Mouse (Mus musculus): ENCODE data around the gene Mast4. TPM values are rescaled to one million over a fixed set of nuclear protein-coding genes. Genes with fewer than 3 reads are reported as not detected.

Gene Mast4
- polyA plus RNA-seq, 1 experiment from 2014 or later: 14.6 TPM

- H3K9me3 ChIP-seq: no peaks in the 10 kb centered on the region
- H3K27me3 ChIP-seq: no peaks in the 10 kb centered on the region
- no peak overlapping the region for H3K9ac ChIP-seq (replicated peaks)
- no peak overlapping the region for H3K4me2 ChIP-seq (replicated peaks)
- H3K27ac ChIP-seq (replicated peaks): no peak overlapping the region
- WGBS: 96% methylated on average over 4 of the region's 4 CpGs
- H3K36me3 ChIP-seq: no peaks in the 10 kb centered on the region
- no peak overlapping the region for H3K4me3 ChIP-seq
- no peaks in the 10 kb centered on the region for H3K4me1 ChIP-seq
- no peak for ATAC-seq (replicated peaks)
Observed at GRCm38 (mm10) chr13:103308296-103308695, 26.0 kb downstream of the Mast4 start.

GRCm38 (mm10) chr13:103303826-103304225 is 30.5 kb downstream of the Mast4 start:
- Histone ChIP-seq H3K4me3 (no peak overlapping the region), H3K36me3 (no peaks in the 10 kb centered on the region), H3K4me2 (replicated peaks) (no peak overlapping the region), H3K9me3 (no peaks in the 10 kb centered on the region), H3K27me3 (no peaks in the 10 kb centered on the region), H3K4me1 (no peaks in the 10 kb centered on the region), H3K27ac (replicated peaks) (no peak overlapping the region), H3K9ac (replicated peaks) (no peak overlapping the region)
- WGBS: 88% methylated on average over 9 of the region's 9 CpGs
- ATAC-seq (replicated peaks): no peak

GRCm38 (mm10) chr13:103302508-103302907 is 31.8 kb downstream of the Mast4 start:
- Histone ChIP-seq H3K27me3 (no peaks in the 10 kb centered on the region), H3K9me3 (no peaks in the 10 kb centered on the region), H3K27ac (replicated peaks) (no peak overlapping the region), H3K4me1 (no peaks in the 10 kb centered on the region), H3K4me2 (replicated peaks) (no peak overlapping the region), H3K36me3 (no peaks in the 10 kb centered on the region), H3K4me3 (no peak overlapping the region), H3K9ac (replicated peaks) (no peak overlapping the region)
- ATAC-seq (replicated peaks): no peak
- WGBS: 50% methylated on average over 6 of the region's 6 CpGs

GRCm38 (mm10) chr13:103302077-103302476 is 32.2 kb downstream of the Mast4 start:
- H3K27me3 ChIP-seq: no peaks in the 10 kb centered on the region
- no peak overlapping the region for H3K9ac ChIP-seq (replicated peaks)
- no peaks in the 10 kb centered on the region for H3K36me3 ChIP-seq
- no peak overlapping the region for H3K4me2 ChIP-seq (replicated peaks)
- ATAC-seq (replicated peaks): no peak
- 93% methylated on average over 2 of the region's 2 CpGs for WGBS
- no peak overlapping the region for H3K27ac ChIP-seq (replicated peaks)
- no peak overlapping the region for H3K4me3 ChIP-seq
- H3K4me1 ChIP-seq: no peaks in the 10 kb centered on the region
- H3K9me3 ChIP-seq: no peaks in the 10 kb centered on the region

GRCm38 (mm10) chr13:103294424-103294823 is 39.9 kb downstream of the Mast4 start:
- no peaks in the 10 kb centered on the region for H3K36me3 ChIP-seq
- no peak overlapping the region for H3K27ac ChIP-seq (replicated peaks)
- H3K9me3 ChIP-seq: no peaks in the 10 kb centered on the region
- H3K4me2 ChIP-seq (replicated peaks): no peak overlapping the region
- no peaks in the 10 kb centered on the region for H3K27me3 ChIP-seq
- no peaks in the 10 kb centered on the region for H3K4me1 ChIP-seq
- ATAC-seq (replicated peaks): no peak
- no peak overlapping the region for H3K9ac ChIP-seq (replicated peaks)
- 96% methylated on average over 13 of the region's 13 CpGs for WGBS
- no peak overlapping the region for H3K4me3 ChIP-seq

GRCm38 (mm10) chr13:103293121-103293520 is 41.2 kb downstream of the Mast4 start:
- no peak overlapping the region for H3K4me2 ChIP-seq (replicated peaks)
- H3K9ac ChIP-seq (replicated peaks): no peak overlapping the region
- no peak overlapping the region for H3K27ac ChIP-seq (replicated peaks)
- WGBS: 79% methylated on average over 1 of the region's 1 CpGs
- H3K4me1 ChIP-seq: no peaks in the 10 kb centered on the region
- H3K27me3 ChIP-seq: no peaks in the 10 kb centered on the region
- no peak for ATAC-seq (replicated peaks)
- no peaks in the 10 kb centered on the region for H3K9me3 ChIP-seq
- H3K4me3 ChIP-seq: no peak overlapping the region
- H3K36me3 ChIP-seq: no peaks in the 10 kb centered on the region

GRCm38 (mm10) chr13:103291098-103291497 is 43.2 kb downstream of the Mast4 start:
- 87% methylated on average over 4 of the region's 4 CpGs for WGBS

GRCm38 (mm10) chr13:103285821-103286220 is 48.5 kb downstream of the Mast4 start:
- H3K4me1 ChIP-seq: no peaks in the 10 kb centered on the region
- no peaks in the 10 kb centered on the region for H3K27me3 ChIP-seq
- H3K9ac ChIP-seq (replicated peaks): no peak overlapping the region
- no peak overlapping the region for H3K27ac ChIP-seq (replicated peaks)
- 83% methylated on average over 5 of the region's 5 CpGs for WGBS
- H3K9me3 ChIP-seq: no peaks in the 10 kb centered on the region
- no peak overlapping the region for H3K4me2 ChIP-seq (replicated peaks)
- no peak for ATAC-seq (replicated peaks)
- no peaks in the 10 kb centered on the region for H3K36me3 ChIP-seq
- no peak overlapping the region for H3K4me3 ChIP-seq

More at GRCm38 (mm10) chr13:103291098-103291497, 43.2 kb downstream of the Mast4 start:
- no peak overlapping the region for H3K27ac ChIP-seq (replicated peaks)
- no peaks in the 10 kb centered on the region for H3K9me3 ChIP-seq
- no peak for ATAC-seq (replicated peaks)
- no peak overlapping the region for H3K4me2 ChIP-seq (replicated peaks)
- H3K36me3 ChIP-seq: no peaks in the 10 kb centered on the region
- no peaks in the 10 kb centered on the region for H3K27me3 ChIP-seq
- H3K4me1 ChIP-seq: no peaks in the 10 kb centered on the region
- H3K4me3 ChIP-seq: no peak overlapping the region
- H3K9ac ChIP-seq (replicated peaks): no peak overlapping the region

- no peak overlapping the region for H3K27ac ChIP-seq (replicated peaks)
- no peaks in the 10 kb centered on the region for H3K27me3 ChIP-seq
- no peak for ATAC-seq (replicated peaks)
- no peak overlapping the region for H3K4me3 ChIP-seq
- no peak overlapping the region for H3K9ac ChIP-seq (replicated peaks)
- H3K4me1 ChIP-seq: no peaks in the 10 kb centered on the region
- H3K4me2 ChIP-seq (replicated peaks): no peak overlapping the region
- WGBS: 92% methylated on average over 7 of the region's 7 CpGs
- H3K36me3 ChIP-seq: no peaks in the 10 kb centered on the region
- no peaks in the 10 kb centered on the region for H3K9me3 ChIP-seq
Observed at GRCm38 (mm10) chr13:103285036-103285435, 49.3 kb downstream of the Mast4 start.

- no peak overlapping the region for H3K4me2 ChIP-seq (replicated peaks)
- WGBS: 89% methylated on average over 9 of the region's 9 CpGs
- no peak for ATAC-seq (replicated peaks)
- H3K4me3 ChIP-seq: no peak overlapping the region
- H3K4me1 ChIP-seq: 0 out of 2 replicates have a peak, but pooled peaks cover 4% of the 10 kb centered on the region
- no peaks in the 10 kb centered on the region for H3K36me3 ChIP-seq
- no peaks in the 10 kb centered on the region for H3K9me3 ChIP-seq
- no peak overlapping the region for H3K27ac ChIP-seq (replicated peaks)
- H3K27me3 ChIP-seq: no peaks in the 10 kb centered on the region
- H3K9ac ChIP-seq (replicated peaks): no peak overlapping the region
Observed at GRCm38 (mm10) chr13:103270856-103271391, 63.4 kb downstream of the Mast4 start.

- 77% methylated on average over 3 of the region's 3 CpGs for WGBS
- Histone ChIP-seq H3K9me3 (no peaks in the 10 kb centered on the region), H3K27me3 (no peaks in the 10 kb centered on the region), H3K4me3 (no peak overlapping the region), H3K27ac (replicated peaks) (no peak overlapping the region), H3K36me3 (no peaks in the 10 kb centered on the region), H3K4me1 (no peaks in the 10 kb centered on the region), H3K9ac (replicated peaks) (no peak overlapping the region), H3K4me2 (replicated peaks) (no peak overlapping the region)
- no peak for ATAC-seq (replicated peaks)
Observed at GRCm38 (mm10) chr13:103262707-103263106, 71.6 kb downstream of the Mast4 start.

GRCm38 (mm10) chr13:103262061-103262460 is 72.2 kb downstream of the Mast4 start:
- Histone ChIP-seq H3K9me3 (no peaks in the 10 kb centered on the region), H3K4me2 (replicated peaks) (no peak overlapping the region), H3K4me1 (no peaks in the 10 kb centered on the region), H3K27me3 (no peaks in the 10 kb centered on the region), H3K4me3 (no peak overlapping the region), H3K27ac (replicated peaks) (no peak overlapping the region), H3K9ac (replicated peaks) (no peak overlapping the region), H3K36me3 (no peaks in the 10 kb centered on the region)
- ATAC-seq (replicated peaks): no peak
- WGBS: 55% methylated on average over 3 of the region's 3 CpGs

GRCm38 (mm10) chr13:103260414-103260813 is 73.9 kb downstream of the Mast4 start:
- no peak overlapping the region for H3K4me2 ChIP-seq (replicated peaks)
- ATAC-seq (replicated peaks): no peak
- H3K4me3 ChIP-seq: no peak overlapping the region
- no peaks in the 10 kb centered on the region for H3K27me3 ChIP-seq
- no peak overlapping the region for H3K9ac ChIP-seq (replicated peaks)
- H3K36me3 ChIP-seq: no peaks in the 10 kb centered on the region
- no peaks in the 10 kb centered on the region for H3K4me1 ChIP-seq
- H3K27ac ChIP-seq (replicated peaks): no peak overlapping the region
- H3K9me3 ChIP-seq: no peaks in the 10 kb centered on the region
- 92% methylated on average over 3 of the region's 3 CpGs for WGBS
